Mouse (Mus musculus): ENCODE measurements around the gene Ssbp2. TPM values are rescaled to one million over a fixed set of nuclear protein-coding genes. Genes with fewer than 3 reads are reported as not detected.
A peak's percentile ranks its signal among the peaks of the same experiment; 100 is the strongest.

Gene Ssbp2
- polyA plus RNA-seq, 1 experiment from 2014 or later, result 44.2 TPM

DNA sequence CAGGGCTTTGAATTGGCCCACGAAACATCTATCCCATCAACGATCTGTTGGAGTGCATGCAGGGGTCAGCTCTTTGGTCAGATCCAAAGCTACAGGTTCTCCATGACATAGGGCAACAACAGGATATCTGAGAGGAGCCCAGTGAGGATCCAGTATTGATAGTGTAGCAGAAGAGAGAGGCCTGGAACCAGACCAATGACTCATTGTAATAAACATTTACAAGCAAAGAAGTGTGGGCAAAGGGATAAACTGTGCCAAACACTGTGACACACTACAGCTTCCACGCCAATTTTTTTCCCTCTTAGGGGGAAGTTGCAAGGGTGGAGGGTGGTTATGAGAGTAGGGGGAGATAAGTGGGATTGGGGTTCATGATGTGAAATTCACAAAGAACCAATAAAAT lies 264.1 kb downstream of the Ssbp2 start:
- ATAC-seq (ENCODE audit: insufficient read depth), result no peak
- 73% methylated on average over 3 of the region's 3 CpGs for whole genome bisulfite sequencing (ENCODE audit: insufficient replicate concordance)
- H3K9ac ChIP-seq, result no peak overlapping the region
- no peaks in the 10 kb centered on the region for H3K9me3 ChIP-seq (replicated peaks)
- H3K4me2 ChIP-seq, result no peak overlapping the region
- no peaks in the 10 kb centered on the region for H3K36me3 ChIP-seq (replicated peaks)
- no peak overlapping the region for H3K4me3 ChIP-seq (replicated peaks)
- H3K27me3 ChIP-seq, result no peaks in the 10 kb centered on the region
- no peaks in the 10 kb centered on the region for H3K4me1 ChIP-seq (replicated peaks)
- no peak overlapping the region for H3K27ac ChIP-seq (replicated peaks)

DNA sequence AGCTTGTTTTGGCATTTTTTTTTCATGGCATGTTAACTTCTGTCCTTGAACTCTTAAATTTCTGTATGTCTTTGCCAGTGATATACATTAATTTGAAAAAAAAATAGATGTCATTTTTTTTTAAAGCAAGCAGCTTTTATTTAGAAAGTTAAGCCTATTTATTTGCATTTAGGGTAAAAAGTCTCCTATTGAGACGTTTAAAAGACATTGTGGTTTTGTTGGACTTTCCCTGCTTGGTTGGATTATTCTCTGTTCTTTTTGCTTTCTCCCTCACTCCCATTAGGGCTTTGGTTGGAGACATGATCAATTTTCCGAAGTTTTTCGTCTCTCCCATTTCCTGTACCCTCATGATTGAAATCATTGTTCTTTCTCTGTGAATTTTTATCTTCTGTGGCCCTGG lies 265.0 kb downstream of the Ssbp2 start:
- H3K27me3 ChIP-seq, result no peaks in the 10 kb centered on the region
- H3K4me3 ChIP-seq (replicated peaks), result no peak overlapping the region
- H3K4me1 ChIP-seq (replicated peaks), result no peaks in the 10 kb centered on the region
- WGBS (ENCODE audit: insufficient replicate concordance), result 47% methylated on average over 3 of the region's 3 CpGs
- no peak overlapping the region for H3K27ac ChIP-seq (replicated peaks)
- H3K9ac ChIP-seq, result no peak overlapping the region
- H3K4me2 ChIP-seq, result no peak overlapping the region
- ATAC-seq (ENCODE audit: insufficient read depth), result no peak
- H3K9me3 ChIP-seq (replicated peaks), result no peaks in the 10 kb centered on the region
- no peaks in the 10 kb centered on the region for H3K36me3 ChIP-seq (replicated peaks)

DNA sequence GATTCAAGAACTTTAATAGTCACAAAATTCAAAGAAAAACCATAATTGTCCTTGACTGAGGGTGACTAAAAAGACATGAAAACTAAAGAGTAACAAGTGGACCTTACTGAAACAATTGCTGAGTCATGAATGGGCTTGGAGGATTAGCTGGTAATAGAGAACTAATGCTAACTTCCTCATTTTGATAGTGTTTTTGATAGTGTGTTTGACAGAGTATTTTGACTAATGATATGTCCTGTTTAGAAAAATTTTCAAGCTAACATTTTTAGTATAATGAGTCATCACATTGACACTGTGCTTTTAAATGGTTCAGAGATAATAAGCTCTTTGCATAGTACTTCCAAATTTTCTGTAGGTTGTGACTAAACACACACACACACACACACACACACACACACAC lies 267.8 kb downstream of the Ssbp2 start:
- H3K27me3 ChIP-seq, result no peaks in the 10 kb centered on the region
- H3K36me3 ChIP-seq (replicated peaks), result no peaks in the 10 kb centered on the region
- no peak overlapping the region for H3K9ac ChIP-seq
- no peak overlapping the region for H3K4me3 ChIP-seq (replicated peaks)
- no peak overlapping the region for H3K4me2 ChIP-seq
- no peak overlapping the region for H3K27ac ChIP-seq (replicated peaks)
- no peak for ATAC-seq (ENCODE audit: insufficient read depth)
- no peaks in the 10 kb centered on the region for H3K4me1 ChIP-seq (replicated peaks)
- H3K9me3 ChIP-seq (replicated peaks), result no peaks in the 10 kb centered on the region

DNA sequence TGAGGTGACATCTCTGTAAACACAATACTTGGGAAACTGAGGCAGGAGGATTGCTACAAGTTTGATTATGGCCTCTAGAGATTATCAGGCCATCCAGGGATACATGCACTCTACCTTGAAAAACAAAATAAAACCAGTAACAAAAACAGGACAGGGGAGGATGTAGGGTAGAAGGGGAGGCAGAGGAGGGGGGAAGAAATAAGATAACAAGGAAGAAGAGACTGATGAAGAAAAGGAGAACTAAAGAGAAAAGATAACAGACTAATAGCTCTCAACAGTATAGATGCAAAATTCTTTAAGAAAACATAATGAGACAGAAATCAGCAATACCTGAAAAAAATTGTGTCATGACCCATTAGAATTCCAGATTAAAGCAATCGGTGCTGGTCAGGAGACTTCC lies 277.1 kb downstream of the Ssbp2 start:
- Histone ChIP-seq H3K27ac (replicated peaks) (no peak overlapping the region), H3K9me3 (replicated peaks) (no peaks in the 10 kb centered on the region), H3K4me3 (replicated peaks) (no peak overlapping the region), H3K9ac (no peak overlapping the region), H3K4me2 (no peak overlapping the region), H3K27me3 (peaks cover 21% of the 10 kb centered on the region), H3K36me3 (replicated peaks) (no peaks in the 10 kb centered on the region), H3K4me1 (replicated peaks) (no peaks in the 10 kb centered on the region)
- no peak for ATAC-seq (ENCODE audit: insufficient read depth)
- WGBS (ENCODE audit: insufficient replicate concordance), result 68% methylated on average over 1 of the region's 1 CpGs

DNA sequence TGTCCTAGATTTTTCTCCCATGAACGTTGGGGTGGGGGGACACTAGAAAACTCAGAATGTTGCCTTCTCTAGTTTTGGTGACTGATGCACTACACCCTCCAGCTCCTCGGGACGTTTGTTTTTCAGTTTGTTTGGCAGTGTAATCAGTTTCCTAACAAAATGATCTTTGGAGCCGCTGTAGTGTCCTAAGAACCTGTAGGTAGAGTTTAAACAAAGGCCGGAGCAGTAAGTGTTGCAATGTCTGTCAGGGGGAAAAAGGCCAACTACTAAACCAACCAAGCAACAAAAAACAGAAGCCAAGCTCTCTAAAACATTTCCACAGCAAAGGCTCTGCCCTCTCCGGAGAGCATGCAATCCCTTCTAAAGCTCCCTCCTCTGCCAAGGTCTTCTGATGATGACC lies 280.8 kb downstream of the Ssbp2 start:
- H3K9ac ChIP-seq, result no peak overlapping the region
- WGBS (ENCODE audit: insufficient replicate concordance), result 46% methylated on average over 6 of the region's 6 CpGs
- H3K4me2 ChIP-seq, result peak overlapping the region; percentile 44
- ATAC-seq (ENCODE audit: insufficient read depth), result peak; percentile 70
- no peaks in the 10 kb centered on the region for H3K9me3 ChIP-seq (replicated peaks)
- no peaks in the 10 kb centered on the region for H3K4me1 ChIP-seq (replicated peaks)
- no peaks in the 10 kb centered on the region for H3K36me3 ChIP-seq (replicated peaks)
- H3K27me3 ChIP-seq, result peaks cover 25% of the 10 kb centered on the region
- peak overlapping the region; percentile 49 for H3K4me3 ChIP-seq (replicated peaks)
- H3K27ac ChIP-seq (replicated peaks), result peak overlapping the region; percentile 77

DNA sequence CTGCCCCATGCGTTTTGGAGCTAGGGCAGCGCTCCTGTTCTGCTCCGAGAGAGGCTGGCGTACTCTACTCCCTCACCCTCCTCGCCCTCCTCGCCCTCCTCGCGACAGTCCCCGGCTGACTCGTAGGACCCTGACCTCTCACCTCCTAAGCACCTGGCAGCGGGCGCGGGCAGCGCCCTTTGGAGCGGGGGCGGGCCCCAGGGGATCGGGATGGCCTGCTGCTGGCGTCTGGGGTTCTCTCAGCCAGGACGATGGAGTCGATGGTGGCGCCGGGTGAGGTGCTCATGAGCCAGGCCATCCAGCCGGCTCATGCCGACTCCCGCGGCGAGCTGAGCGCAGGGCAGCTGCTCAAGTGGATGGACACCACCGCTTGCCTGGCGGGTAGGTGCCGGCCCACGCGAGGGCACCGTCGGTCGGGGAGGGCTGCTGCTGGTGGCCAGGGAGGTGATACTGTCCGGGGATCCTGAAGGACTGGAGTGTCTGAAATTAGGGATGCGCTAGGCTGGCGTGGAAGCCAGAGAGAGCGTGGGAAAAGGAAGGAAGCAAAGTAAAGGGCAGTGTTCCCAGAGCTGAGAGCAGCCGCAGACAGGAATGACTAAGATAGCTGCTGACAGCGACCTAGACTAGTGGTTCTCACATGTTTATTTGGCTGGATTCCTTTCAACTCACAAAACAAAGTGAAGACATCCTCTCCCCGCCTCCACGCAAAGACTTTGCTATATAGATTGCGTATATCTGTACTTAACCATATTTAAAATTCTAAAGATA lies 281.4 kb downstream of the Ssbp2 start, which contains the start of gene Acot12:
Acot12 (plus strand) TSS at position 233 of the 768 bp plus-strand sequence.
- Histone ChIP-seq H3K4me3 (replicated peaks) (peak within 1 kb of the TSS; percentile 49), H3K9me3 (replicated peaks) (no peaks in the 10 kb centered on the region), H3K4me1 (replicated peaks) (no peaks in the 10 kb centered on the region), H3K27ac (replicated peaks) (peak within 1 kb of the TSS; percentile 77), H3K36me3 (replicated peaks) (no peaks in the 10 kb centered on the region), H3K27me3 (peaks cover 25% of the 10 kb centered on the region), H3K9ac (peak within 1 kb of the TSS; percentile 27; the same call in 1 of the 2 replicates), H3K4me2 (peak within 1 kb of the TSS; percentile 44)
- ATAC-seq (ENCODE audit: insufficient read depth), result peak; percentile 85
- 10% methylated on average over 45 of the region's 45 CpGs for WGBS (ENCODE audit: insufficient replicate concordance)

DNA sequence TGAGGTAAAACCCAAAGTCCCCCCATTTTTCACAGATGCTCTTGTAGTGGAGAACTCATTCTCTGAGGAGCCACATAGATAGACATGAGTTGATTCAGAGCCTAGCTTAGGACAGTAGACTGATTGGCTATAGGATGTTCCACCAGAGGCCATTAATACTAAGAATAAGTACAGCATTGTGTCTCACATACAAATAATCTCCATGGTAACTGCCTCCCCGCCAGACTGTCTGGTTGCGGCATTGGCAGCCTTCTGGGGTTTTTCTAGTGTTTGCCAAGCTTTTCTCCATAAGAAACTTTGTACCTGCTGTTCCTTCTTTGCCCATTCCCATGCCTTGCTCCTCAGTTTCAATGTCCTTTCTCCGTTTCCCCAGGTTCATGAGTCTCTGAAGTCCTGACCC lies 283.1 kb downstream of the Ssbp2 start:
- no peak for ATAC-seq (ENCODE audit: insufficient read depth)
- H3K27me3 ChIP-seq, result peaks cover 25% of the 10 kb centered on the region
- H3K9ac ChIP-seq, result no peak overlapping the region
- no peak overlapping the region for H3K27ac ChIP-seq (replicated peaks)
- WGBS (ENCODE audit: insufficient replicate concordance), result 76% methylated on average over 3 of the region's 3 CpGs
- H3K36me3 ChIP-seq (replicated peaks), result no peaks in the 10 kb centered on the region
- no peak overlapping the region for H3K4me2 ChIP-seq
- H3K9me3 ChIP-seq (replicated peaks), result no peaks in the 10 kb centered on the region
- H3K4me1 ChIP-seq (replicated peaks), result no peaks in the 10 kb centered on the region
- no peak overlapping the region for H3K4me3 ChIP-seq (replicated peaks)

DNA sequence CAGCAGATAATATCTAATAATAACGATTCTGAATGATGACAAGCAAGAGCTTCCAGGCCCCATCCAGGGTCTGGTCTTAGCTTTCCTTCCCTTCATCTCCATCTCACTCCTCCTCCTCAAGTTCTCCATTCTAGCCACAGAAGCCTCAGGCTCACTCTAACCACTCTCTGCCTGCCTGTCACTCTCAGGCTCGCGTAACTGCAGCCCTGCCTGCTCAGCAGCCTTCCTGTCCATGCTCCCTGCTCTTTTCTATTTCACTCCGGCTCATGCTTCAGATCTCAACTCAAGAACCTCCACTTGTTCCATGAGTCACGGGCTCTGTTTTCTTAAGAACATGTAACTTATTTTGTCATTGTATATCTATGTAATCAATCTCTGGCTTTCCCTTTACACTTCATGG lies 286.4 kb downstream of the Ssbp2 start:
- H3K4me1 ChIP-seq (replicated peaks), result no peaks in the 10 kb centered on the region
- WGBS (ENCODE audit: insufficient replicate concordance), result 59% methylated on average over 5 of the region's 5 CpGs
- ATAC-seq (ENCODE audit: insufficient read depth), result no peak
- no peak overlapping the region for H3K27ac ChIP-seq (replicated peaks)
- H3K9ac ChIP-seq, result no peak overlapping the region
- no peaks in the 10 kb centered on the region for H3K9me3 ChIP-seq (replicated peaks)
- peaks cover 10% of the 10 kb centered on the region for H3K27me3 ChIP-seq
- no peak overlapping the region for H3K4me3 ChIP-seq (replicated peaks)
- H3K36me3 ChIP-seq (replicated peaks), result no peaks in the 10 kb centered on the region
- no peak overlapping the region for H3K4me2 ChIP-seq

DNA sequence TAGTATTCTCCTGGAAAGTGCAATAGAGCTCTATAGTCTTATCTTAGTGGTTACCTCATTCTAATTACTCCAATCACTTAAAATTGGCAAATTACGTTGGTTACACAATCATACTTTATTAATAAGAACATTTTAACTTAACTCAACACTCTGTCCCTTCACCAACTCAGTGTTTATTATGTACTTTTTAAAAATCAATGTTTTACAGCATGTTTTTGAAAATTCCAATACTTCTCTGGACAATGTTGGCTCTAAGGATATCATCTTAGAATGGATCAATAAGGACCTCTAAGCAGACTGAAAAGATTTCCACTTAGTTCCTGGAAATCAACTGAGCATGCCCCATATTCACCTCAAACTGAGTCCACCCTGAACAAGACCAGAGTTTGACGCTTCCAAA lies 288.3 kb downstream of the Ssbp2 start:
- H3K9ac ChIP-seq, result no peak overlapping the region
- H3K27ac ChIP-seq (replicated peaks), result no peak overlapping the region
- H3K4me2 ChIP-seq, result no peak overlapping the region
- no peaks in the 10 kb centered on the region for H3K4me1 ChIP-seq (replicated peaks)
- ATAC-seq (ENCODE audit: insufficient read depth), result no peak
- no peaks in the 10 kb centered on the region for H3K9me3 ChIP-seq (replicated peaks)
- H3K36me3 ChIP-seq (replicated peaks), result no peaks in the 10 kb centered on the region
- no peaks in the 10 kb centered on the region for H3K27me3 ChIP-seq
- WGBS (ENCODE audit: insufficient replicate concordance), result 64% methylated on average over 2 of the region's 2 CpGs
- H3K4me3 ChIP-seq (replicated peaks), result no peak overlapping the region

DNA sequence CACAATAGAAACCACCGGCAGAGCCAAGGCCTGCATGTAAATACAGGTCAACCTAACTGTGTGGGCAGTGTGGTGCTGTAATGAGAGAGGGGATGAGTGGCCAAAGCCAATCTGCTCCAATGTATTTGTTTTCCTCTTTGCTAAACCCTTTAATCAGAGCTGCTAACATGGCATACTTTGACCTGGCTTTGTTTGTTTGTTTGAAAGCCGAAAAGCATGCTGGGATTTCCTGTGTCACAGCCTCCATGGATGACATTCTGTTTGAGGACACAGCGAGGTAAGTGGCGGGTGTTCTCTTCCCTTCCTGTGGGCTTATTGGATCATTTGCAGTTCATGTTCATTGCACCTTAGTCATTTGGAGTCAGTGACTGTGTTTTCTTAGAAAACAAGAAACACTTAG lies 289.9 kb downstream of the Ssbp2 start:
- Histone ChIP-seq H3K27me3 (no peaks in the 10 kb centered on the region), H3K27ac (replicated peaks) (no peak overlapping the region), H3K9ac (no peak overlapping the region), H3K4me3 (replicated peaks) (no peak overlapping the region), H3K36me3 (replicated peaks) (no peaks in the 10 kb centered on the region), H3K4me1 (replicated peaks) (no peaks in the 10 kb centered on the region), H3K9me3 (replicated peaks) (no peaks in the 10 kb centered on the region), H3K4me2 (no peak overlapping the region)
- 60% methylated on average over 4 of the region's 4 CpGs for WGBS (ENCODE audit: insufficient replicate concordance)
- peak; percentile 42 for ATAC-seq (ENCODE audit: insufficient read depth)

Data from liver, embryonic 15.5 days (tissue).